Mouse (Mus musculus) kidney, adult 2 months (tissue): ENCODE measurements around the gene Tlr5. TPM values are rescaled to one million over a fixed set of nuclear protein-coding genes. Genes with fewer than 3 reads are reported as not detected.

Source experiments
- DNase-seq: peaks from one replicate; pipeline ENCODE4 v3.0.0; 2021
- H3K27ac ChIP-seq: fragments of 200-500 bp; 2 replicates; pipeline ENCODE4 v1.5.1; 2012; ENCODE audit warnings: low read depth, low read length, control low read depth, inconsistent platforms; ENCODE audit not compliant: insufficient read depth
- H3K27me3 ChIP-seq: fragments of 200-500 bp; replicated peaks from 2 replicates; pipeline ENCODE4 v1.6.1; 2012; ENCODE audit warnings: mild to moderate bottlenecking, moderate library complexity, low read length, inconsistent platforms; ENCODE audit not compliant: control insufficient read depth, insufficient read depth
- H3K36me3 ChIP-seq: fragments of 200-500 bp; 2 replicates; pipeline ENCODE4 v1.6.1; 2012; ENCODE audit warnings: mild to moderate bottlenecking, moderate library complexity, low read length, inconsistent platforms; ENCODE audit not compliant: control insufficient read depth, insufficient read depth
- H3K4me1 ChIP-seq: fragments of 200-500 bp; 2 replicates; pipeline ENCODE4 v1.6.1; 2011; ENCODE audit warnings: low read length; ENCODE audit not compliant: control insufficient read depth, insufficient read depth
- H3K4me3 ChIP-seq: fragments of 200-500 bp; 2 replicates; pipeline ENCODE4 v1.5.1; 2011; ENCODE audit warnings: mild to moderate bottlenecking, low read depth, low read length, control low read depth; ENCODE audit not compliant: insufficient read depth
- CTCF ChIP-seq: fragments of 200-500 bp; conservative IDR thresholded peaks from 2 replicates; pipeline ENCODE4 v1.5.1; 2011; ENCODE audit warnings: low read depth, mild to moderate bottlenecking, control low read depth, low read length, moderate library complexity, mixed read lengths; ENCODE audit not compliant: insufficient read depth, insufficient read length
- POLR2A ChIP-seq: fragments of 200-500 bp; IDR thresholded peaks from one replicate; pipeline ENCODE4 v1.6.1; 2011; ENCODE audit warnings: low read depth, low read length, control low read depth
- WGBS: fragments of 180-500 bp; shearing (Covaris S2); methylation state at CpG from one replicate; pipeline ENCODE4 v1.1.7; 2018; 5-methylcytosine and 5-hydroxymethylcytosine counted together
- polyA plus RNA-seq: library from polyadenylated mRNA; depleted of rRNA; stranded (reverse); fragments of >200 nt; gene quantifications from 2 replicates; pipeline ENCODE4 v1.2.3, GENCODE M21; 2012

Tlr5 gene
- polyA plus RNA-seq, 1 experiment, result 0.66 TPM

DNA sequence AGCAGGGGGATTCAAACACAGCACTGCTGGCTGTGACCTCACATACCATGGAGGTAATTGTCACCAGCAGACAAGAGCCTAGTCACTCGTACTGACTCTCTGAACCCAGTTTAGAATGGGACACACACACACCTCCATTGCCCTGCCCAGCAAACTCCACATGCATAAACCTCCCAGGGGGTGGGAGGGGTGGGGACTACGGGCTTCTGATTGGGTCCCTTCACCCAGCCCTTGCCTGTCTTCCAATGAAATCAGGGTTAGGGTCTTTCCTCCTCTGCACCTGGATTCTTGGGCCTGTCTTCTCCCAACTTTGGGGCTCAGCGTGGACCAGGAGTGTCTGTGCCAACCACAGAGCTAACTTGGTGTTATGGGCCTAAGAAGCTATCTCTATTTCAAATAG lies 4.2 kb downstream of the Tlr5 start:
- Histone ChIP-seq H3K4me3 (no peak overlapping the region), H3K27ac (no peak overlapping the region), H3K27me3 (no peaks in the 10 kb centered on the region), H3K4me1 (no peaks in the 10 kb centered on the region), H3K36me3 (no peaks in the 10 kb centered on the region)
- 80% methylated on average over 3 of the region's 3 CpGs for WGBS
- no peak for DNase-seq
- no peak for TF ChIP-seq CTCF

DNA sequence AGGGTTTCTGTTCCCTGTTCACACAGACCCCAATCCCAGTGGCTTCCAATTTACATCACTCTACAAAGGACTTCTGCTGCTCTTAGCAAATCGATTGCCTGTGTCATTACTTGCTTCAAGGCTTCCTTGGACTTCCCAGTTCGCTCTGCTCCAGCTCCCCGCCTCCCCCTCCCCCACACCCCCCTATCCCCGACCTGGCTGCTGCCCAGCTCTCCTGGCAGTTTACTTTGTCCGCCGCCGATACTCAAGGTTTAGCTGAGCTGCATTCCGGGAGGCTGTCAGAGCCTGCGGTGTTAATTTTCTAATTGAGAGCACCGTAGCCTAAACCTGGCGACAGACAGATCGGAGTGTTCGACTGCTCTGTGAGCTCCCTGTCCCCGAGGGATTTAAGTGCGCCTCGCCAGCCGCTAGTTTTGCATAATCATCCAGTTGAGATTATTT lies 4.7 kb downstream of the Tlr5 start:
- TF ChIP-seq CTCF, result no peak
- TF ChIP-seq POLR2A, result no peak
- Histone ChIP-seq H3K27me3 (no peaks in the 10 kb centered on the region), H3K36me3 (no peaks in the 10 kb centered on the region), H3K27ac (no peak overlapping the region), H3K4me3 (peak overlapping the region; percentile 54), H3K4me1 (no peaks in the 10 kb centered on the region)
- WGBS, result 5% methylated on average over 17 of the region's 17 CpGs
- peak; percentile 62 for DNase-seq

DNA sequence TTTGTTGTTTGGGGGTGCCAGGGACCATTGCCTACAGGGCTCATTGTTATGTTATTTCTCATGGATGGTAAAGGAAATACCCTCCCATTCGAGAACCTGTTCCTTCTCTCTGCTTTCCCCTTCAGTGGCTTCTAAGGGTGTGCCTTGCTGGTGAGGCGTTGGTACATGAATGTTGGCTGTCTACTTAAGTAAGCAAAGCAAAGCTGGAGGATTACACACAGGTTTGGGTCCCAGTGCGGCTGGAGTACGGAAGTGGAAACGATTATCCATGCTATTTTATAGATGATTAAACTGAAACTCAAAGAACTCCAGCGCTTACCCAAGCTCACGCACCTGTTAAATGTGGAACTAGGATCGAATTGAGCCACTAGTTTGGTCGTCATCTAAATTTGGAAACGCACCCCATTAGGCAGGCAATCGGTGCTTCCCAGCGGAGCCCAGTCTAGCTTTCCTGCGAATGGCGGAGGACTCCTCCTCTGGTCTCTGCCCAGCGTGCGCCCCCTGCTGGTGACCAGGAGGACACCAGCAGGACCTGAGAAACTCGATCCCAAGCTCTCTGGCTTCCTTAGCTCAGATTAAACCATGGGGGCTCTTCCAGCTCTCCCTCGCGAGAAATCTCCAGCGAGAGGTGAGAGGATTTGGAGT lies 5.3 kb downstream of the Tlr5 start:
- under 1% methylated on average over 20 of the region's 20 CpGs for WGBS
- no peaks in the 10 kb centered on the region for H3K27me3 ChIP-seq
- DNase-seq, result peak; percentile 81
- no peaks in the 10 kb centered on the region for H3K4me1 ChIP-seq
- H3K27ac ChIP-seq, result no peak overlapping the region
- H3K36me3 ChIP-seq, result no peaks in the 10 kb centered on the region
- H3K4me3 ChIP-seq, result peak overlapping the region; percentile 54
- TF ChIP-seq POLR2A (no peak), CTCF (peak; percentile 92)

DNA sequence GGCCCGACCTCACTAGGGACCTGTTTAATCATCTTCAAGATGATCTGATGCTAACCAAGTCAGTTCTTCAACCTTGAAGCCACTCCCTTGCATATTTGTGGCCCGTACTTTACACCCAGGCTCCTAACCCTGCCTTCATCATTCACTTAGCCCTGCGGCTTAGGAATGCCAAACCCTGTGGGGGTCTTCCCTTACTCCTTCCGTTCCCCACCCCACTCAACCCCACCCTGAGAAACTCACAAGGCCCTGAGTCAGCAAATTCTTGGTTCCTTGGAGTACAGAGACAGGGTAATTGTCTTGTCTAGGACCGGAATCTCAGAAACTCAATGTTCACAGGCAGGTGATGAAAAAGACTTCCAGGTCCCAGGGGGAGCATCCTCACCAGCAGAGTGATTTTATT lies 6.5 kb downstream of the Tlr5 start:
- TF ChIP-seq CTCF, result no peak
- no peak for TF ChIP-seq POLR2A
- 65% methylated on average over 5 of the region's 5 CpGs for WGBS
- Histone ChIP-seq H3K27me3 (no peaks in the 10 kb centered on the region), H3K4me1 (no peaks in the 10 kb centered on the region), H3K36me3 (no peaks in the 10 kb centered on the region), H3K4me3 (no peak overlapping the region), H3K27ac (no peak overlapping the region)
- DNase-seq, result no peak

DNA sequence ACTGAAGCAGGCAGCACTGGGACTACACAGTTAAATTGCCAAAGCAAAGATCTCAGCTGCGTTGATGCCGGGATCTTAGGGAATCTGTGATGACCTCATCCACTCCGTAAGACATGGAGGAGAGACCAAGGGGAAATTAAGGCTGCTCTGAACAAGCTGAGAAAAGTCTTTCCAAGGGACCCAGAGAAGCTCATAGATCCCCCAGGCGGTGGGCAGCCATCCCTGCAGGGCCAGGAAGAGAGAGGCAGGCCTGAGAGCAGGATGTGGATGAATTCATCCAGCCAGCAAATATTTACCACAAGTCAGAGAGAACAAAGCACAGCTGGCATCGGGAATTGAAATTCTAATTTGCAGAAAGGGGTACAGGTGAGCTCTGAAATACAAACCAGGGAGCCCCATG lies 8.7 kb downstream of the Tlr5 start:
- WGBS, result 67% methylated on average over 5 of the region's 5 CpGs
- Histone ChIP-seq H3K27me3 (no peaks in the 10 kb centered on the region), H3K27ac (no peak overlapping the region), H3K4me3 (no peak overlapping the region), H3K4me1 (no peaks in the 10 kb centered on the region), H3K36me3 (no peaks in the 10 kb centered on the region)
- no peak for DNase-seq
- TF ChIP-seq POLR2A (no peak), CTCF (no peak)

DNA sequence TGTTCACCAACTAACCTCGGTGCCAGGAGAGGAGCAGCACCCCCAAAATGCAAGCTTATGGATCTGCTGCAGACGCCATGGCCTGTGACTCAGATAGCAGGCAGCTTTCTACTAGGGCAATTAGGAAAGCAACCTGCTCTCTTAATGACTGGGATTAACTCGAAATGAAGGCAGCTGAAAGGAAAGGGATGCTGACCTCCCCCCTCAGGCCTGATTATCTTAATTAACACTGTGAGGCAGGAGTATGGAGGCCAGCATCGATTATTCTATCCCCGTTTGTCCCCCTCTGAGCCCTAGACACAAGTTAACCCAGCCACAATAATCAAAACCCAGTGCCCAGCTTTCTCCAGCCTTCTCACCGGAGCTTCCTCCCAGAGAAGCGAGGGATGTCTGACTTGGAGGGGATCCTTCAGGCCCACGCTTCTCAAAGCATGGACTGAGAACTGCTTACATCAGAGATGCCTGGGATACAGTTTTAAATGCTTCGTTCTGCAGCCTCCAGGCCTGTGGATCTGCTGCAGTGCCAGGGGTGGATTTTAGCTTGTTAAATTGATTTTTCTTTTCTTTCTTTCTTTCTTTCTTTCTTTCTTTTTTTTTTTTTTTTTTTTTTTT lies 10.4 kb downstream of the Tlr5 start:
- no peak overlapping the region for H3K27ac ChIP-seq
- no peaks in the 10 kb centered on the region for H3K27me3 ChIP-seq
- DNase-seq, result no peak
- WGBS, result 78% methylated on average over 9 of the region's 9 CpGs
- H3K4me3 ChIP-seq, result no peak overlapping the region
- H3K4me1 ChIP-seq, result no peaks in the 10 kb centered on the region
- H3K36me3 ChIP-seq, result no peaks in the 10 kb centered on the region
- no peak for TF ChIP-seq CTCF
- no peak for TF ChIP-seq POLR2A

DNA sequence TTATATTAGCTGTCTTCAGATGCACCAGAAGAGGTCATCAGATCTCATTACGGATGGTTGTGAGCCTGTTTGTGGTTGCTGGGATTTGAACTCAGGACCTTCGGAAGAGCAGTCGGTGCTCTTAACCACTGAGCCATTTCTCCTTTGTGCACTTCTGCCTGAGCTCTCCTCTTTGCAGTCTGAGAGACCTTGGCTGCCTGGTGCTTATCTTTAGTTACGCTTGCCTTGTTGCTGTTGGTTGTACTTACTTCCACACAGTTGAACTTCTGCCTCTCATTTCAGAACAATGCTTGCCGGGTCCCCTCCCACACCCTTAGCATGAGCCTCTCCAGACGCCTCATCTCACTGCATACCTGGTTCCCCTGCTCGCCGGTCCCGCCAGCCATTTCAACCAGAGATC lies 14.1 kb downstream of the Tlr5 start:
- no peaks in the 10 kb centered on the region for H3K27me3 ChIP-seq
- H3K36me3 ChIP-seq, result no peaks in the 10 kb centered on the region
- TF ChIP-seq POLR2A (no peak), CTCF (no peak)
- DNase-seq, result no peak
- no peaks in the 10 kb centered on the region for H3K4me1 ChIP-seq
- no peak overlapping the region for H3K27ac ChIP-seq
- 89% methylated on average over 9 of the region's 9 CpGs for WGBS
- H3K4me3 ChIP-seq, result no peak overlapping the region
